Mouse (Mus musculus) kidney, adult 2 months (tissue): Measurements from ENCODE around the gene Mylk.

ENCODE experiments used
- CTCF ChIP-seq: fragments of 200-500 bp; conservative IDR thresholded peaks from 2 replicates; pipeline ENCODE4 v1.5.1; 2011; ENCODE audit warnings: low read depth, mild to moderate bottlenecking, control low read depth, low read length, moderate library complexity, mixed read lengths; ENCODE audit not compliant: insufficient read depth, insufficient read length
- POLR2A ChIP-seq: fragments of 200-500 bp; IDR thresholded peaks from one replicate; pipeline ENCODE4 v1.6.1; 2011; ENCODE audit warnings: low read depth, low read length, control low read depth

- TF ChIP-seq POLR2A (no peak), CTCF (no peak)
Measured at GRCm38 (mm10) chr16:34960866-34961582, 216.0 kb downstream of the Mylk start.
